Mouse (Mus musculus): ENCODE measurements around the gene Zfp9. TPM values are rescaled to one million over a fixed set of nuclear protein-coding genes. Genes with fewer than 3 reads are reported as not detected.

Gene Zfp9
- polyA plus RNA-seq (2012; rRNA removed), result 2.6 and 3.5 TPM in 2 replicates

DNA sequence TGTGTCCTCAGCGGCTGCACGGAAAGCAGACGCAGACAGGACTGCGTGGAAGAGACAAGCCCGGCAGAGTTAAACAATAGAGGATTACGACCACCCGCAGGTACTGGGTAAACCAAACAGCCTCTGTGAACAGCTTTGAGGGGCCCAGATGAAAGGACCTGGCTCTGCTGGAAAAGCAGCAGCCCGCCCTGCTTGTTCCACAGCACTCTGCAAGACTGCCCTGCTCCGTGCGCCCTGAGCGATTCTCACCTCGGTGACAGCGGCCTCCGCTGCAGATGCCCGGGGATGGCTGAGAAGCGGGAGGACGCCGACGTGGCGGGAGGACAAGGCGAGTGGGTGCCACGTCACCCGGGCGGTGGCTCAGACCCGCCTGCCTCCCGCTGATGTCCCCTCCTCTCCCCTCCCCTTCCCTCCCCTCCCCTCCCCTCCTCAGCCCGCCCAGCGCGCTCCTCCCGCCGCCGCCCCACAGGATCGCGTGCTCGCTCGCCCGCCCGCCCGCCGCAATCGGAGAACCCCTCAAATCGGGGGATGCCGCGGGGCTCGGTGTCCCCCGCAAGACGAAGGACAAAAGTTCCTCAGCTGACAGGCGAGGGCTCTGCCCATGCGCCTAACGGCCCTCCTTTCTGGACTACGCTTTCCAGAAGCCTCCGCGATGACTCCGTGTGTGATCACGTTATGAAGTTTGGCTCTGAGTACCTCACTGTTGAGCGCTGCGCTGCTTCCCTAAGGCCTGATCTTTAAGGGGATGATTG lies at the start of gene Zfp9:
TSS of gene Zfp9 (minus strand) at position 364 of the 752 bp plus-strand sequence.

DNA sequence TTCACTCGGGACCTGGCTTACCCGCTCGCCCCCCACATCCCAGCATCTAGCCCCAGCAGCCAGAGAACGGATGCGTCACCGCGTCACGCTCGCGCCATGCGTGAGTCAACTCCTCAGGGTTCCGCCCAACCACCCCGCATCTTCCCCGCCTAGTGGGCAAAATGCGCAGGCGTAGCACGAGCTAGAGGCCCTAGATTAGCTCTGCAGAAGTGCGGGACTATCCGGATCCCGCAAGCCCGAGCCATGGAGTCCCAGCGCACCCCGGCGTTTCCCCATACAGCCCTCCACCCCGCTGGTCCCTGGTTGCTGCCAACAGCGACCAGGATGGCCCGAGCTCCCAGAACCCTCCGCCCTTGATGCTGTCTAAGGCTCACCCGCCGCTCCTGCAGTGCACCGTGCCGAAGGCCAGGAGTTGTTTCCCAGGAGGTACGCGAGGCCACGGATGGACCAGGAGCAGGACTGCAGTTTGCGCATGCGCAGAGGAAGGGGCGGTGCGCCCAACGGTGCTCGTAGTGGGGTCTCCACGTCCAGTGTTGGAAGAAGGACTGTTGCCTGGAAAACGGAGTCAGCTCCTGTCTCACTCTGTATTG lies 24.0 kb downstream of the Zfp9 start, which contains the start of gene Zfp248:
TSS of gene Zfp248 (minus strand) at position 487 of the 590 bp plus-strand sequence.

DNA sequence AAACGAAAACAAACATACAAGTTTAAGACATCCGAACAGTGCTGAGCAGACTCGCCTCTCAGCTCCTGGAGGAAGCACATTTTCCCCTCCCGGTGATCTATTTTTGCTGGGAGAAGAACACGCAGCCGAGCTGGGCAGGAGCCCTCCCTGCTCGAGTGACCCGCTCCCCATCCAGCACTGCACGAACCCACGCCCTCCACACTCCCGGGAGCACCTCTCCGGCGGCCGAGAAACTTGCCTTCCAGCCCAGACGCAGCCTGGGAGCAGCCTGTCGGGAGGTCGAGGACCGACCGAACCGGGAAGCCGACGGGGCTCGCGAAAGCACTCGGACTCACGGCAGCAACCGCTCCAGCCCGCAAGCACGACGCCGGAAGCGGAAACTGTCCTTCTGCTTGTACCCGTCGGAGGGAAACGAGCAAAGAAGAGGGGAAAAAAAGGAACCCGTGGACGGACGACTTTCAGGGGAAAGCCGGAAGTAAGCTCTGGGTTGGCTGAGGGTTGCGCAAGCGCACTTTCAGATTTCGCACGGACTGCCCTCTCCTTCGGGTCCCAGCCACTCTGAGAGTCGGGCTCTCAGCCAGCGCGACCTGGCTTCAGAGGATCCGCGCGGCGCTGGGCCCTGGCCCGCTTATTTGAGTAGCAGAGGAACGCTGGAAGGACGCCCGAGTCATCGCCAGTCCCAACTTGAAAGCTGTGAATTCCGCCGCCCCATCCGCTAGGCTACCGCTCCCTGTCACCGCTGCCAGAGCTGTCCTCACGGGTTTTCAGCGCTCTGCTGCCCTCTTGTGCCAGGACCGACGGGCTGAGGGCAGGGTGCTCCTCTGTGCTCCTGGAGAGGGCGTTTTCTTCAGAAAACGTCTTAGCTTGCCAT lies 59.8 kb downstream of the Zfp9 start, which contains the start of gene Bms1:
TSS of gene Bms1 (minus strand) at position 425 of the 871 bp plus-strand sequence.

Other genes with a start within 250 kb of the Zfp9 start
- gene Bms1, start 59.8 kb downstream of the Zfp9 start, polyA plus RNA-seq (2012; rRNA removed), result 5.9 and 6.9 TPM in 2 replicates
- gene Zfp248, start 23.8 kb downstream of the Zfp9 start, polyA plus RNA-seq (2012; rRNA removed), result 0.59 and 0.61 TPM in 2 replicates
- 2.7 and 3.2 TPM in 2 replicates for gene Ankrd26, start 82.9 kb upstream of the Zfp9 start, polyA plus RNA-seq (2012; rRNA removed)